Mouse (Mus musculus) leukemia stem cell, adult 10-12 weeks (primary cell): ENCODE measurements around the gene Pdcd6. TPM values are rescaled to one million over a fixed set of nuclear protein-coding genes. Genes with fewer than 3 reads are reported as not detected.

Experiments
- polyA plus RNA-seq: library from polyadenylated mRNA; stranded (reverse); fragments of >175 nt; gene quantifications from 2 replicates; pipeline ENCODE4 v1.2.3, GENCODE M21; 2012; ENCODE audit warnings: low replicate concordance

Pdcd6 gene
- polyA plus RNA-seq = 25.7 and 26.3 TPM in 2 replicates

GRCm38 (mm10) chr13:74317170-74317849 is at the start of gene Pdcd6:
TSS of gene Pdcd6 (minus strand) at chr13:74317580.

DNA sequence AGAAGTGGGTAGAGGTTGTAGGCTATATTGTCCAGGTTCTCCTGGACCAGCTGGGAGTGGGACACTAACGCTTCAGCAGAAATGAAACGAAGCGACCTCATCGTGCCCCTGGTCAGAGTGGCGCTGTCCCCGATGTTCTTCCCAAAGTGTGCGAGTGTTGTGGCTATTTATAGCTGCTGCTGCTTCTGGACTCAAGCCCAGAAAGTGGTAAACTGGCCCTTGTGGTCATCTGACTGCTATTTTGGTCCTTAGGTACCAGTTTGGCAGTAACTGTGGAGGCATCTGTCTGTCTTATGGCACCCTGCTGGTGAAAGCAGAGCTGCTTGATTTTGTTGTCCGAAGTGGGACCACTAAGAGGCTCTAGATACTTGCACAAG is 46.5 kb upstream of the Pdcd6 start, which contains the start of gene Lrrc14b:
Gene Lrrc14b (minus strand): TSS at position 147 of the 377 bp plus-strand sequence.

GRCm38 (mm10) chr13:74349566-74350434 is 32.4 kb upstream of the Pdcd6 start, which contains the start of the genes Sdha and Ccdc127:
TSS of gene Sdha (minus strand) at chr13:74350280.
TSS of gene Ccdc127 (plus strand) at chr13:74350309.

GRCm38 (mm10) chr13:74292167-74292566 is 25.2 kb downstream of the Pdcd6 start, which contains the start of gene Ahrr:
TSS of gene Ahrr (minus strand) at chr13:74292331.

Other genes with a start within 250 kb of the Pdcd6 start
- gene Slc9a3, start 196.1 kb downstream of the Pdcd6 start, polyA plus RNA-seq = 0.16 TPM in 1 of 2 replicates, not detected in the other
- gene Exoc3, start 108.8 kb downstream of the Pdcd6 start, polyA plus RNA-seq = 2.5 and 20.3 TPM in 2 replicates
- not detected in 2 replicates for gene Ahrr, start 25.2 kb downstream of the Pdcd6 start, polyA plus RNA-seq
- 13.1 and 15.0 TPM in 2 replicates for gene Sdha, start 32.7 kb upstream of the Pdcd6 start, polyA plus RNA-seq
- gene Ccdc127, start 32.7 kb upstream of the Pdcd6 start, polyA plus RNA-seq = 0.34 and 0.46 TPM in 2 replicates
- not detected in 2 replicates for gene Lrrc14b, start 46.4 kb upstream of the Pdcd6 start, polyA plus RNA-seq
- not detected in 2 replicates for gene Zfp72, start 73.3 kb upstream of the Pdcd6 start, polyA plus RNA-seq
- gene Ftl1-ps1, start 82.1 kb upstream of the Pdcd6 start, polyA plus RNA-seq = 13.1 and 18.0 TPM in 2 replicates
- gene Zfp825, start 176.4 kb upstream of the Pdcd6 start, polyA plus RNA-seq = 0.51 TPM in 1 of 2 replicates, not detected in the other